28 mouse cellular contexts compared by ENCODE assay signal in genomic region chr13:62733322-62733721, GRCm38 (mm10). TPM values are rescaled to one million over a fixed set of nuclear protein-coding genes. Genes with fewer than 3 reads are reported as not detected.
"Had no signal": no experiment of that assay in that cellular context is flagged by ENCODE, and none has a peak within 500 bp of the region (broad histone marks: within the 10 kb centered on the region; RNA-seq: fewer than 3 reads in every experiment).

No protein-coding gene starts in this region.

- H3K27ac ChIP-seq: embryonic facial prominence, embryonic 10.5 days; embryonic facial prominence, embryonic 12.5 days; embryonic facial prominence, embryonic 13.5 days; embryonic facial prominence, embryonic 15.5 days; forebrain, embryonic 10.5 days; forebrain, embryonic 12.5 days; forebrain, embryonic 13.5 days; forebrain, embryonic 15.5 days; gastrocnemius, adult 2 months; heart, adult 2 months had no signal

- H3K9ac ChIP-seq: embryonic facial prominence, embryonic 12.5 days; embryonic facial prominence, embryonic 13.5 days; embryonic facial prominence, embryonic 15.5 days; forebrain, embryonic 12.5 days; forebrain, embryonic 13.5 days; forebrain, embryonic 15.5 days had no signal

- H3K4me2 ChIP-seq: embryonic facial prominence, embryonic 12.5 days; embryonic facial prominence, embryonic 13.5 days; embryonic facial prominence, embryonic 15.5 days; forebrain, embryonic 12.5 days; forebrain, embryonic 13.5 days; forebrain, embryonic 15.5 days had no signal

- H3K4me3 ChIP-seq: embryonic facial prominence, embryonic 10.5 days; embryonic facial prominence, embryonic 12.5 days; embryonic facial prominence, embryonic 13.5 days; embryonic facial prominence, embryonic 15.5 days; erythroblast, embryonic 14.5 days; forebrain, embryonic 10.5 days; forebrain, embryonic 12.5 days; forebrain, embryonic 13.5 days; forebrain, embryonic 15.5 days; gastrocnemius, adult 2 months; heart, adult 2 months had no signal

- H3K9me3 ChIP-seq: embryonic facial prominence, embryonic 10.5 days; embryonic facial prominence, embryonic 12.5 days; embryonic facial prominence, embryonic 13.5 days; embryonic facial prominence, embryonic 15.5 days; forebrain, embryonic 10.5 days; forebrain, embryonic 12.5 days; forebrain, embryonic 13.5 days; forebrain, embryonic 15.5 days had no signal

- H3K27me3 ChIP-seq: embryonic facial prominence, embryonic 12.5 days; embryonic facial prominence, embryonic 13.5 days; embryonic facial prominence, embryonic 15.5 days; forebrain, embryonic 12.5 days; forebrain, embryonic 13.5 days; forebrain, embryonic 15.5 days had no signal

- DNase-seq: cerebellum, adult 18-20 months; cerebellum, adult 2 months; cerebellum, adult 8-10 months; cerebellum, adult 9-10 months; cerebellum, adult 9-11 months; cerebellum, postnatal 10 days; cerebellum, postnatal 14 days; cerebellum, postnatal 25 days; cerebellum, postnatal 36 days; gastrocnemius, adult 2 months; gastrocnemius, postnatal 10 days; gastrocnemius, postnatal 14 days; gastrocnemius, postnatal 25 days; gastrocnemius, postnatal 36 days; heart, adult 11 months; heart, adult 18-20 months; heart, adult 2 months had no signal

- H3K36me3 ChIP-seq: embryonic facial prominence, embryonic 12.5 days; embryonic facial prominence, embryonic 15.5 days; forebrain, embryonic 15.5 days had no signal

- ATAC-seq: forebrain, embryonic 13.5 days; forebrain, embryonic 14.5 days; forebrain, embryonic 15.5 days; forebrain, embryonic 16.5 days had no signal

- H3K4me1 ChIP-seq: embryonic facial prominence, embryonic 10.5 days; embryonic facial prominence, embryonic 12.5 days; embryonic facial prominence, embryonic 13.5 days; embryonic facial prominence, embryonic 15.5 days; forebrain, embryonic 10.5 days; forebrain, embryonic 12.5 days; forebrain, embryonic 13.5 days; forebrain, embryonic 15.5 days had no signal

RNA-seq across cellular contexts. Expression of gene Gm5141, which starts 52.3 kb away (rescaled TPM):
- polyA plus RNA-seq: erythroblast, embryonic 14.5 days had no signal
